Mouse (Mus musculus) liver, embryonic 12.5 days (tissue): ENCODE data around the gene Gm20661. TPM values are rescaled to one million over a fixed set of nuclear protein-coding genes. Genes with fewer than 3 reads are reported as not detected.
A peak's percentile ranks its signal among the peaks of the same experiment; 100 is the strongest.
"Not testable (repeated sequence)": the region's sequence is repeated elsewhere in the genome, so short reads cannot be mapped to it uniquely, and the experiment has no call there.

ENCODE experiments used
- ATAC-seq: fragments of 200-750 bp; cut with Nextera tagmentation; 2 replicates; pipeline ENCODE4 v1.8.0; 2017; ENCODE audit warnings: moderate number of reproducible peaks, mild to moderate bottlenecking, moderate library complexity
- H3K27ac ChIP-seq: fragments of 300-500 bp; sonication (generic); 2 replicates; pipeline ENCODE4 v1.5.1; 2016; ENCODE audit warnings: mild to moderate bottlenecking
- H3K27me3 ChIP-seq: fragments of 300-500 bp; sonication (generic); replicated peaks from 2 replicates; pipeline ENCODE4 v1.6.1; 2016; ENCODE audit warnings: mild to moderate bottlenecking, moderate library complexity
- H3K36me3 ChIP-seq: fragments of 300-500 bp; sonication (generic); 2 replicates; pipeline ENCODE4 v1.6.1; 2016; ENCODE audit warnings: mild to moderate bottlenecking, moderate library complexity
- H3K4me1 ChIP-seq: fragments of 300-500 bp; sonication (generic); 2 replicates; pipeline ENCODE4 v1.6.1; 2016
- H3K4me2 ChIP-seq: fragments of 300-500 bp; sonication (generic); 2 replicates; pipeline ENCODE4 v1.6.1; 2016; ENCODE audit warnings: mild to moderate bottlenecking, moderate library complexity
- H3K4me3 ChIP-seq: fragments of 300-500 bp; sonication (generic); 2 replicates; pipeline ENCODE4 v1.5.1; 2016; ENCODE audit warnings: mild to moderate bottlenecking, moderate library complexity
- H3K9ac ChIP-seq: fragments of 300-500 bp; sonication (generic); 2 replicates; pipeline ENCODE4 v1.6.1; 2016; ENCODE audit warnings: mild to moderate bottlenecking, moderate library complexity
- H3K9me3 ChIP-seq: fragments of 300-500 bp; sonication (generic); replicated peaks from 2 replicates; pipeline ENCODE4 v1.6.1; 2016; ENCODE audit warnings: mild to moderate bottlenecking, moderate library complexity
- WGBS: fragments of 180-500 bp; shearing (Covaris S2); methylation state at CpG from one replicate; pipeline ENCODE4 v1.1.7; 2016; ENCODE audit not compliant: insufficient replicate concordance; 5-methylcytosine and 5-hydroxymethylcytosine counted together
- polyA plus RNA-seq: library from polyadenylated mRNA; unstranded; fragments of >200 nt; fragmentation: Nextera tagmentation; extraction: Ambion mirVana; gene quantifications from 2 replicates; pipeline ENCODE4 v1.2.1, GENCODE M21; 2016

The Gm20661 gene
- polyA plus RNA-seq, 1 experiment from 2014 or later = 1.4 TPM

- no peak overlapping the region for H3K9ac ChIP-seq
- H3K4me3 ChIP-seq = no peak overlapping the region
- H3K27ac ChIP-seq = no peak overlapping the region
- no peaks in the 10 kb centered on the region for H3K9me3 ChIP-seq
- H3K27me3 ChIP-seq = no peaks in the 10 kb centered on the region
- peaks cover 33% of the 10 kb centered on the region for H3K36me3 ChIP-seq
- peaks cover 68% of the 10 kb centered on the region for H3K4me1 ChIP-seq
- 84% methylated on average over 5 of the region's 5 CpGs for WGBS
- H3K4me2 ChIP-seq = no peak overlapping the region
- no peak for ATAC-seq
Observed at GRCm38 (mm10) chr9:108008041-108008440, 25.2 kb downstream of the Gm20661 start.

DNA sequence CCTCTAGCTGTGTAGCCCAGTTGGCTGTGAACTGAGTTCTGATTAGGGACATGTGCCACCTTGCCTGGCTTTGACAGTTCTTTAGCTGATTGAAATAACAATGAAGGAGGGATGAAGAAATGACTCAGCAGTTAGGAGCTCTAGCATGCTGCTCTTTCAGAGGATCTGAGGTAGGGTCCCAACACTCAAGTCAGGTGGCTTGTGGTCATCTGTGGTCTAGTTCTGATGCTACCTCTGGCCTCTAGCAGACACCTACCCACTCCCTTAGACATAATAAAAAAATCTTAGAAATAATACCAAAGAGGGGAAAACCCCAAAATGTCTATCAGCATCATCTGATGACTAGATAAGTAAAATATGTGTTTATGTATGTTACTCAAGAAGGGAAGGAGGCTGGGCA is 27.5 kb downstream of the Gm20661 start:
- H3K4me3 ChIP-seq = no peak overlapping the region
- H3K9ac ChIP-seq = no peak overlapping the region
- no peak overlapping the region for H3K4me2 ChIP-seq
- H3K4me1 ChIP-seq = peaks cover 48% of the 10 kb centered on the region
- 0 out of 2 replicates have a peak overlapping the region, but pooled peaks have one; percentile 18 for H3K27ac ChIP-seq
- H3K27me3 ChIP-seq = no peaks in the 10 kb centered on the region
- ATAC-seq = no peak
- H3K9me3 ChIP-seq = no peaks in the 10 kb centered on the region
- H3K36me3 ChIP-seq = peaks cover 47% of the 10 kb centered on the region

DNA sequence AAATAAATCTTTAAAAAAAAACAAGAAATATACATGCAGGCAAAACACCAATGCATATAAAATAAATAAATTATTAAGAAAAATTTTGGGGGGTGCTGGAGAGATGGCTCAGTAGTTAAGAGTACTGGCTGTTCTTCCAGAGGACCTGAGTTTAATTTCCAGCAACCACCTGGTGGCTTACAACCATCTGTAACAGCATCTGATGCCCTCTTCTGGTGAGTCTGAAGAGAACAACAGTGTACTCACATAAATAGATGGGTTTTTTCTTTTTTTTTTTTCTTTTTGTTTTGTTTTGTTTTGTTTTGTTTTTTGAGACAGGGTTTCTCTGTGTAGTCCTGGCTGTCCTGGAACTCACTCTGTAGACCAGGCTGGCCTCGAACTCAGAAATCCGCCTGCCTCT is 30.7 kb downstream of the Gm20661 start:
- 77% methylated on average over 2 of the region's 2 CpGs for WGBS
- not testable (repeated sequence) for H3K9me3 ChIP-seq, H3K4me2 ChIP-seq, ATAC-seq, H3K4me3 ChIP-seq, H3K27me3 ChIP-seq, H3K9ac ChIP-seq, H3K27ac ChIP-seq
- H3K36me3 ChIP-seq = peaks cover 62% of the 10 kb centered on the region
- H3K4me1 ChIP-seq = peaks cover 23% of the 10 kb centered on the region

- H3K4me1 ChIP-seq = peaks cover 14% of the 10 kb centered on the region; the same call in 1 of the 2 replicates
- no peak overlapping the region for H3K4me3 ChIP-seq
- WGBS = 80% methylated on average over 3 of the region's 3 CpGs
- no peak overlapping the region for H3K4me2 ChIP-seq
- no peak overlapping the region for H3K27ac ChIP-seq
- no peaks in the 10 kb centered on the region for H3K9me3 ChIP-seq
- no peak for ATAC-seq
- H3K36me3 ChIP-seq = peaks cover 49% of the 10 kb centered on the region
- no peak overlapping the region for H3K9ac ChIP-seq
- no peaks in the 10 kb centered on the region for H3K27me3 ChIP-seq
Observed at GRCm38 (mm10) chr9:108017127-108017526, 34.3 kb downstream of the Gm20661 start.

GRCm38 (mm10) chr9:108020741-108021140 is 37.9 kb downstream of the Gm20661 start:
- H3K27ac ChIP-seq = no peak overlapping the region
- peaks cover 11% of the 10 kb centered on the region; the same call in 1 of the 2 replicates for H3K4me1 ChIP-seq
- no peak overlapping the region for H3K9ac ChIP-seq
- no peaks in the 10 kb centered on the region for H3K9me3 ChIP-seq
- H3K36me3 ChIP-seq = peaks cover 42% of the 10 kb centered on the region
- H3K27me3 ChIP-seq = no peaks in the 10 kb centered on the region
- no peak overlapping the region for H3K4me2 ChIP-seq
- 87% methylated on average over 1 of the region's 1 CpGs for WGBS
- no peak overlapping the region for H3K4me3 ChIP-seq
- no peak for ATAC-seq

DNA sequence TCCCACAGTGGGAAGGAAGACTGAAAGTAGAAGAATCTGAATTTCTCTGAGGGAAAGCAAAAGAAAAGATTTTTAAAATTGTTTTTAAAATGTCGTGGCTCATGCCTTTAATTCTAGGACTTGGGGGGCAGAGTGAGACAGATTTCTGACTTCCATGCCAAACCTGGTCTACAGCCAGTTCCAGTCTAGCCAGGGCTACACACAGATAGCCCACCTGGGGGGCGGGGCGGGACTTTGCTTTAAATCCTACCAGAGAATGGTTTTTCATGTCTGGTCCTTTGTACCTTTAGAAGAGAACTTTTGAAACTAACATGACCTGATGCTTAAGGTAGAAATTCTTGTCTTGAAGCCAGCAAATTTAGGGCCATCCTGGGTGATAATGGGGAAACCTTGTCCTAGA is 40.4 kb downstream of the Gm20661 start:
- no peak overlapping the region for H3K4me2 ChIP-seq
- peaks cover 53% of the 10 kb centered on the region for H3K36me3 ChIP-seq
- no peak overlapping the region for H3K9ac ChIP-seq
- no peaks in the 10 kb centered on the region for H3K27me3 ChIP-seq
- no peak overlapping the region for H3K4me3 ChIP-seq
- H3K27ac ChIP-seq = no peak overlapping the region
- H3K9me3 ChIP-seq = no peaks in the 10 kb centered on the region
- peaks cover 11% of the 10 kb centered on the region; the same call in 1 of the 2 replicates for H3K4me1 ChIP-seq
- no peak for ATAC-seq
- WGBS = 78% methylated on average over 3 of the region's 3 CpGs

DNA sequence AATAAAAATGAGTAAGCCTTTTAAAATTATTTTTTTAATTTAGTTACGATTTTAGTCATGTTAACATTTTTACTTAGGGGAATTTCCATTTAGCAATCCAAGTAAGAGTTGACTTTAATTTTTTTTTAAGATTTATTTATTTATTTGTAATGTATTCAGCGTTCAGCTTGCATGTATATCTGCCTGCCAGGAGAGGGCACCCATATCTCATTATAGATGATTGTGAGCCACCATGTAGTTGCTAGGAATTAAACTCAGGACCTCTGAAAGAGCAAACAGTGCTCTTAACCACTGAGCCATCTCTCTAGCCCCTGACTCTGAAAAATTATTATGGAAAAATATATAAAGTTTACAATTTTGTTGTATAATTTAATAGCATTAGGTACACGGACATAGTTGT is 43.7 kb downstream of the Gm20661 start:
- Histone ChIP-seq H3K36me3 (peaks cover 79% of the 10 kb centered on the region), H3K9ac (no peak overlapping the region), H3K9me3 (no peaks in the 10 kb centered on the region), H3K27me3 (no peaks in the 10 kb centered on the region), H3K4me3 (no peak overlapping the region), H3K4me1 (peaks cover 2% of the 10 kb centered on the region; the same call in 1 of the 2 replicates), H3K4me2 (no peak overlapping the region), H3K27ac (no peak overlapping the region)
- ATAC-seq = no peak
- WGBS = 88% methylated on average over 3 of the region's 3 CpGs

DNA sequence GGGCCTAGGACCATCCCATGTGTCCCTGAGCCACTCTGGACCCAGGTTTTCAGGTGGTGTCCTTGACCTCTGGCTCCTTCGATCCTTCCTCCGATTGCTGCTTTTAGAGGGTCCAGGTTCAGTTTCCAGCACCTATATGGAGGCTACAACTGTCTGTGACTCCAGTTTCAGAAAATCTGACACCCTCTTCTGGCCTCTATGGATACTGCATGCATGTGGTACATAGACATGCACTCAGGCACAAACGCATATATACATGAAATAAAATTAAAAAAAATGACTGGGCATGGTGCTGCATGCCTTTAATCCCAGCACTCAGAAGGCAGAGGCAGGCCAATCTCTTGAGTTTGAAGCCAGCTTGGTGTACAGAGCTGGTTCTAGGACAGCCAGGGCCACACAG is 45.0 kb downstream of the Gm20661 start:
- no peak for ATAC-seq
- 91% methylated on average over 3 of the region's 3 CpGs for WGBS
- no peak overlapping the region for H3K9ac ChIP-seq

DNA sequence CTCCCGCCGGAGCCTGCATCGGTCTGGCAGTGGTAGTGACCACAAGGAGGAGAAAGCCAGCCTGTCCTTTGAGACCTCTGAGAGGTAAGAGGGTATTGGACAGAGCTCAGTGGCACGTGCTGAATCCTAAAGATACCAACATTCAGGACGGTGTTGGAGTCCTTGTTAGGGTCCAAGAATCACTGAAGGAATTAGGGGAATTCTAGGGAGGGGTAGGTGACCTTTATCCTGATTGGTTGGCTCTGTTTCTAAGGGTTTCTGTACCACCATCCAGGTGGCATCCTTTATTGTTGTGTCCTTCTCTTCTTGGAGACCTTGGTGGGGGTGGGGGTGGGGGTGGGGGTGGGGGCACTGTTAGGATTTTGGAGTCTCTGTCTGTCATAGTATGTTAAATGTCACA is 49.3 kb downstream of the Gm20661 start:
- Histone ChIP-seq H3K9me3 (no peaks in the 10 kb centered on the region), H3K27ac (no peak overlapping the region), H3K4me2 (no peak overlapping the region), H3K4me1 (peaks cover 16% of the 10 kb centered on the region), H3K4me3 (no peak overlapping the region), H3K27me3 (no peaks in the 10 kb centered on the region), H3K36me3 (peaks cover 87% of the 10 kb centered on the region), H3K9ac (no peak overlapping the region)
- WGBS = 95% methylated on average over 5 of the region's 5 CpGs
- ATAC-seq = no peak

More for the DNA sequence above, 45.0 kb downstream of the Gm20661 start:
- Histone ChIP-seq H3K4me1 (no peaks in the 10 kb centered on the region), H3K9me3 (no peaks in the 10 kb centered on the region), H3K4me3 (no peak overlapping the region), H3K4me2 (no peak overlapping the region), H3K36me3 (peaks cover 91% of the 10 kb centered on the region), H3K27me3 (no peaks in the 10 kb centered on the region), H3K27ac (no peak overlapping the region)

- no peaks in the 10 kb centered on the region for H3K9me3 ChIP-seq
- peaks cover 88% of the 10 kb centered on the region for H3K36me3 ChIP-seq
- 89% methylated on average over 2 of the region's 2 CpGs for WGBS
- ATAC-seq = peak; percentile 35; the same call in 1 of the 2 replicates
- peaks cover 16% of the 10 kb centered on the region for H3K4me1 ChIP-seq
- H3K27me3 ChIP-seq = no peaks in the 10 kb centered on the region
- H3K9ac ChIP-seq = no peak overlapping the region
- H3K4me2 ChIP-seq = no peak overlapping the region
- no peak overlapping the region for H3K27ac ChIP-seq
- H3K4me3 ChIP-seq = no peak overlapping the region
Observed at GRCm38 (mm10) chr9:108035331-108036156, 52.7 kb downstream of the Gm20661 start.
